Mouse (Mus musculus) embryonic facial prominence, embryonic 14.5 days (tissue): ENCODE measurements at regions not wholly inside any gene's neighbourhood (a gene's known extent, or its start where the extent isn't known, plus 50 kb on each side); places are given as distances from the start of the nearest gene placed in this dataset.

Experiments
- ATAC-seq: fragments of 200-750 bp; cut with Nextera tagmentation; 2 replicates; pipeline ENCODE4 v1.8.0; 2017; ENCODE audit warnings: low read depth, moderate number of reproducible peaks, moderate TSS enrichment
- DNase-seq: peaks from one replicate; pipeline ENCODE4 v3.0.0-alpha.2; 2015; ENCODE audit warnings: low spot score
- H3K27ac ChIP-seq: fragments of 300-500 bp; sonication (generic); replicated peaks from 2 replicates; pipeline ENCODE4 v1.5.1; 2014; ENCODE audit warnings: low read depth, mild to moderate bottlenecking, low read length, moderate library complexity
- H3K27me3 ChIP-seq: fragments of 300-500 bp; sonication (generic); replicated peaks from 2 replicates; pipeline ENCODE4 v1.6.1; 2014; ENCODE audit warnings: low read length; ENCODE audit not compliant: control insufficient read depth, insufficient read depth
- H3K36me3 ChIP-seq: fragments of 300-500 bp; sonication (generic); 2 replicates; pipeline ENCODE4 v1.6.1; 2014; ENCODE audit warnings: low read length, mixed read lengths; ENCODE audit not compliant: control insufficient read depth, insufficient read depth
- H3K4me1 ChIP-seq: fragments of 300-500 bp; sonication (generic); 2 replicates; pipeline ENCODE4 v1.6.1; 2014; ENCODE audit warnings: antibody characterized with exemption, low read length; ENCODE audit not compliant: control insufficient read depth, insufficient read depth
- H3K4me2 ChIP-seq: fragments of 300-500 bp; sonication (generic); 2 replicates; pipeline ENCODE4 v1.6.1; 2014; ENCODE audit warnings: low read depth, mild to moderate bottlenecking, low read length, moderate library complexity, mixed read lengths
- H3K4me3 ChIP-seq: fragments of 300-500 bp; sonication (generic); 2 replicates; pipeline ENCODE4 v1.5.1; 2014; ENCODE audit warnings: low read depth, mild to moderate bottlenecking, low read length
- H3K9ac ChIP-seq: fragments of 300-500 bp; sonication (generic); 2 replicates; pipeline ENCODE4 v1.6.1; 2014; ENCODE audit warnings: low read depth, mild to moderate bottlenecking, low read length, moderate library complexity, mixed read lengths
- H3K9me3 ChIP-seq: fragments of 300-500 bp; sonication (generic); 2 replicates; pipeline ENCODE4 v1.6.1; 2016; ENCODE audit warnings: low read length; ENCODE audit not compliant: control insufficient read depth
- WGBS: fragments of 180-500 bp; shearing (Covaris S2); extraction: QIAGEN DNeasy Blood & Tissue Kit; methylation state at CpG from one replicate; pipeline ENCODE4 v1.1.7; 2014; 5-methylcytosine and 5-hydroxymethylcytosine counted together

DNA sequence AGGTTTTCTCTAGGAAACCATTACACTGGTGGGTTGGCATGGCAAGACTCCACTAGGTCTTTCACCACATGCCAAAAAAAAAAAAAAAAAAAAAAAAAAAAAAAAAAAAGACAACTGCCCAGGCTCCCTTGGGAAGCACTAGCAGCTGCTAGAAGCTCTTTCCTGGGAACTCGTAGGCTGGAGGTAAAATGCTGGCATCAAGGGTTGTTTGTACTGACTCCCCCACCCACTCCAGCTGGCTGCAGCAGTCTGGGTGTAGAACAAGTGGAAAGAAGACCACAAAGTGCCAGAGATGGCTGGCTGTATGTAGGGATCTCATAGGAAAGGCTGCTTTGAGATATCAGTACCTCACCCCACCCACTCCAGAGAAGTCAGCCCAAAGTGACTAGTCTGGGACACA, 140.0 kb upstream of the Spats2l start:
- H3K4me2 ChIP-seq = no peak overlapping the region
- no peaks in the 10 kb centered on the region for H3K27me3 ChIP-seq
- no peak overlapping the region for H3K9ac ChIP-seq
- H3K36me3 ChIP-seq = no peaks in the 10 kb centered on the region
- DNase-seq (peak; percentile 70), ATAC-seq (peak; percentile 76; the same call in 1 of the 2 replicates)
- H3K4me1 ChIP-seq = 0 out of 2 replicates have a peak, but pooled peaks cover 2% of the 10 kb centered on the region
- H3K9me3 ChIP-seq = no peaks in the 10 kb centered on the region
- H3K4me3 ChIP-seq = no peak overlapping the region
- no peak overlapping the region for H3K27ac ChIP-seq
- 33% methylated on average over 1 of the region's 1 CpGs for WGBS

DNA sequence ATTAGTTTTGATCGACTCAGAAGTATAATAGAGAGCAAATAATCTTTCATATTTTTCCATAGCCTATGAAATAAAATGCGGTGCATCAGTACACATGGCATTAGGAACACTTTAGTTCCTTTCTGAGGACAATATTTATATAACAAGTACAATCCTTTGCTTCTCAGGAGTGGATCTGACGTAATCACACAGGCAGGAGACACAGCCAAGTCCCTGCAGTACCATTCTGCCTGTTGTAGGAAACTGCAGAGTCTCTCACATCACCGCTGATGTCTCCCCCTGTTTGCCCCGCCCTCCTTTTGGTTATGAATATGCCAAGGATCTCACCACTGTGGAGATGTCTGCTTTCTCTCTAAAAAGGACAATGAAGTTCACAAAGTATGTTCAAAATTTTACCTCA, 131.8 kb upstream of the Spats2l start:
- WGBS = 84% methylated on average over 5 of the region's 5 CpGs
- Histone ChIP-seq H3K9ac (no peak overlapping the region), H3K4me2 (no peak overlapping the region), H3K27me3 (no peaks in the 10 kb centered on the region), H3K4me3 (no peak overlapping the region), H3K36me3 (no peaks in the 10 kb centered on the region), H3K4me1 (0 out of 2 replicates have a peak, but pooled peaks cover 2% of the 10 kb centered on the region), H3K9me3 (no peaks in the 10 kb centered on the region), H3K27ac (no peak overlapping the region)
- no peak for ATAC-seq
- DNase-seq = no peak

DNA sequence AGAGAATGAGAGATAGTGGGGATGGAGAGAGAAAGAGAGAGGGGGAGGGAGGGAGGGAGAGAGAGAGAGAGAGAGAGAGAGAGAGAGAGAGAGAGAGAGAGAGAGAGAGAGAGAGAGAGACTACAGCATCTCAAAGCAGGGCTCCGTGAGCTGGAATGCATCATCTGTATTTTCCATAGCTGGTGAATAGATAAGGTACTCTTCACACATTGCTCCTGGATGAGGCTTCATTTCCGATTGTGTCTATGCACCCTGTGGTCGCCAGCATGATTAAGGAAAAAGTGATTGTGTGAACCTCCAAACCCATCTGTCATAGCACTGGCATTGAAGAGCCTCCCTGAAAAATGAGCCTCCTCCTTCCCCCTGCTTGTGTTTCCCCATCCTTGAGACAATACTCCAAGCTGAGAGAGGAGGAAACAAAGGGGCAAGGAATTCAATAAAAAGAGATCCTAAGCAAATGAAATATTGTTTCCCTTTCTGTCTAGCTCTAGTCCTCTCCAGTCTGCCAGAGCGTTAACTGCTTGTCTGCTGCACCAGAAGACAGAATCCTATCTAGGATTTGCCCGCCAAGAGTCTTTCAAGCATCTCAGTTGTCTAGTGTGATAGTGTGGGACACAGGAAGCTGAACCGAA, 130.4 kb upstream of the Spats2l start:
- WGBS = 68% methylated on average over 6 of the region's 6 CpGs
- Histone ChIP-seq H3K27me3 (no peaks in the 10 kb centered on the region), H3K4me2 (no peak overlapping the region), H3K36me3 (no peaks in the 10 kb centered on the region), H3K9ac (no peak overlapping the region), H3K27ac (no peak overlapping the region), H3K4me3 (no peak overlapping the region), H3K9me3 (no peaks in the 10 kb centered on the region), H3K4me1 (0 out of 2 replicates have a peak, but pooled peaks cover 2% of the 10 kb centered on the region)
- ATAC-seq = no peak
- no peak for DNase-seq

DNA sequence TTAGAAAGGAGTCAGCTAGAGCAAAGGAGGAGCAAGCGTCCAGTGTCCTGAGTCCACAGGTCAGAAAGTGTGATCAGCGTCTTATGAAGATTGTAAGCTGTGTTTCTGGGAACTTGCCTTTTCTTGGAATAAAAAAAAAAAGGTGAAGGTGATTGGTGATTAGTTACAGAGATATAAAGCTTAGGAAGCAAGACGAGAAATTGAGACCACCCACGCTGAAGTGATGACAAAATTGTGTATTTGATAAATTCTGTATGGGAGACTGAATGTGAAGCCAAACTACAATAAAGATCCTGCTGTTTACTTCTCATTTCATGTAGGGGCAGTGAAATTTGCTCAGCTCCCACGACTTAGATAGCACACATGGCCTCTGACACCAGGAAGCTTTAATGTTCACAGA, 109.0 kb upstream of the Spats2l start:
- 65% methylated on average over 5 of the region's 5 CpGs for WGBS
- no peak overlapping the region for H3K4me2 ChIP-seq
- ATAC-seq = no peak
- no peak overlapping the region for H3K4me3 ChIP-seq
- H3K4me1 ChIP-seq = no peaks in the 10 kb centered on the region
- DNase-seq = no peak
- H3K36me3 ChIP-seq = no peaks in the 10 kb centered on the region
- H3K27me3 ChIP-seq = no peaks in the 10 kb centered on the region
- no peaks in the 10 kb centered on the region for H3K9me3 ChIP-seq
- no peak overlapping the region for H3K9ac ChIP-seq
- no peak overlapping the region for H3K27ac ChIP-seq

DNA sequence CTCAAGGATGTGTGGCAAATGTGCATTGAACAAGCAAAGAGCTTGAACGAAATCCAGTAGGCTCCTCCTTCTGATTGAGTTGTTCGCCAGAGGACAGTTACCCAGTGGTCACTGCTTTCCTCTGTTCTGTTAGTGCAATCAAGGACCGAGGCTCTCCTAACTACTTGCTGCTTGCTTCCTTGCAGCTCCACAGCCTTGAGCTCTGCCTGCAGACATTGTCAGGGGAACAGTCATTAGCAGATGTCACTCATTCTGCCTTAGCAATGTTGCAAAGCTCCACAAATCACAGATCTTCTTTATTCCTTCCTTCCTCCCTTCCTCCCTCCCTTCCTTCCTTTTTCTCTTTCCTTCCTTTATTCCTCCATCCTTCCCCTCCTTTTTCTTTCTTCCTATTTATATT, 108.2 kb upstream of the Spats2l start:
- Histone ChIP-seq H3K9me3 (no peaks in the 10 kb centered on the region), H3K27me3 (no peaks in the 10 kb centered on the region), H3K27ac (no peak overlapping the region), H3K4me2 (no peak overlapping the region), H3K36me3 (no peaks in the 10 kb centered on the region), H3K4me1 (no peaks in the 10 kb centered on the region), H3K4me3 (no peak overlapping the region), H3K9ac (no peak overlapping the region)
- ATAC-seq (no peak), DNase-seq (peak; percentile 6)
- 45% methylated on average over 3 of the region's 3 CpGs for WGBS

DNA sequence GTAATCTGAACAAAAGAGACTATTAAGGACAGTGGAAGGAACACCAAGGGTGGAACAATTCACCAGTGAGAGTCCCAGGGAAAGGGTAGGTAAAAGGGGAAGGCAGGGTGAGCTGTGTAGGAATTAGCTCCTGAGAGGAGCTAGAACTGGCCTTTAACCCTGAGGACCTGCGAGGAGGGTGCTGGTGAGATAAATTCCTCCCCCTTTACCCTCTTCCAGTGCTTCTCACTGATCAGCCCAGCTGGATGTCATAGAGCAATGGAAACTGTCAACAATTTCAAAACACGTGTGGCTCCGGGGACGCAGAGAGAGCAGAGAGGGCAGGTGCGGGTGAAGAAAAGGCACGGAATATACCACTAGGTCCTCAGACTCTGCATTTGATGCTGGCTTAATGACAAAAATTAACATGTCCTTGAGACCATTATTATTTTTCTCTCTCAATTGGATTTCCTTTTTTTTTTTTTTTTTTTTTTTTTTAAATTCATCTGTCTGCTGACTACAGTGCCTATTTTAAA, 107.7 kb upstream of the Spats2l start:
- Histone ChIP-seq H3K9me3 (no peaks in the 10 kb centered on the region), H3K9ac (no peak overlapping the region), H3K36me3 (no peaks in the 10 kb centered on the region), H3K4me3 (no peak overlapping the region), H3K27ac (no peak overlapping the region), H3K4me1 (no peaks in the 10 kb centered on the region), H3K27me3 (no peaks in the 10 kb centered on the region), H3K4me2 (no peak overlapping the region)
- no peak for ATAC-seq
- DNase-seq = no peak
- 52% methylated on average over 6 of the region's 6 CpGs for WGBS

DNA sequence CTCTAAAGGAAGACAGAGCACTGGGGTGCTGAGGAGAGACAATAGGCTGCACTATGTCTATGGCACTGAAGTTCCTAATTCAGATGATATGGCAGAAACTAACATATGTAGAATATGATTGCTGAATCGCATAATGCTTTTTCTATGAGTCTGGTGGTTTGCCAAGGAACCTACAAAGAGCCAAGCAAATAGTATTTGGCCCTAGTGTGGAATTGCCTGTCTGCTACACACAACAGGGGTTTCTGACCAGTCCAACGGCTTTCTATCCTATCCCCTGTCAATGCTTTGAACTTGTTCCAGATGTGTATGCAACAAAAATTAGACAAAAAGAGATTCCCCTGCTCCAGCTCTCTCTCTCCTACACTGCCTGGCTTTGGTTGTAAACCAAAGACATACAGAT, 100.5 kb upstream of the Spats2l start:
- Histone ChIP-seq H3K4me1 (peaks cover 20% of the 10 kb centered on the region), H3K4me2 (no peak overlapping the region), H3K27ac (peak overlapping the region; percentile 63), H3K9ac (no peak overlapping the region), H3K36me3 (no peaks in the 10 kb centered on the region), H3K9me3 (no peaks in the 10 kb centered on the region), H3K27me3 (no peaks in the 10 kb centered on the region), H3K4me3 (no peak overlapping the region)
- ATAC-seq = no peak
- WGBS = 32% methylated on average over 2 of the region's 2 CpGs
- peak; percentile 68 for DNase-seq

GRCm38 (mm10) chr1:57673957-57674699, 99.8 kb upstream of the Spats2l start:
- H3K4me2 ChIP-seq = no peak overlapping the region
- H3K9me3 ChIP-seq = no peaks in the 10 kb centered on the region
- peak; percentile 55; the same call in 1 of the 2 replicates for ATAC-seq
- peak overlapping the region; percentile 63 for H3K27ac ChIP-seq
- peak; percentile 51 for DNase-seq
- no peak overlapping the region for H3K4me3 ChIP-seq
- no peak overlapping the region for H3K9ac ChIP-seq
- no peaks in the 10 kb centered on the region for H3K27me3 ChIP-seq
- H3K4me1 ChIP-seq = peaks cover 20% of the 10 kb centered on the region
- 28% methylated on average over 7 of the region's 7 CpGs for WGBS
- H3K36me3 ChIP-seq = no peaks in the 10 kb centered on the region
